Mouse (Mus musculus) cerebellum, postnatal 25 days (tissue): Measurements from ENCODE around the gene Hibadh.

Experiments
- DNase-seq, 2 experiments: peaks; one replicate each; pipeline ENCODE4 v3.0.0; 2021; ENCODE audit warnings: mixed read lengths in 2 of 2

The Hibadh gene

GRCm38 (mm10) chr6:52638471-52639185, 1.6 kb downstream of the Hibadh start:
- DNase-seq = no peak

GRCm38 (mm10) chr6:52637337-52637736, 2.9 kb downstream of the Hibadh start:
- no peak for DNase-seq

DNA sequence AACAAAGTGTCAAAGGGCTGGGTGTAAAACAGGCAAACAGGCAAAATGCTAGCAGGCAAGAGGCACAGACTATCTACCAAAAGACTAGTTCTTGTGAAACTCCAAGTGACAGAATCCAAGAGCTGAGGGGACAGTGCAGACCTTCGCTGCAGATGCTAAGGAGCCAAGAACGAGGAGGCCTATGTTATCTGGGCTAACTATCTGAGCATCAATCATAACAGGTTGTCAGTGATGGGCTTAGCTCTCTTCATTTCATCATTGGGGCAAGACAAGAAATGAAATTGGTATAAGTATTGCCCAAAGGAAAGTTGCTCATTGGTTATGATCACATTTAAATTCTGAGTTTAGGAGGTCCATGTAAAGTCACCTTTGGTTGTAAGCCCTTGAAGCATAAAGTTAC, 4.8 kb downstream of the Hibadh start:
- DNase-seq = no peak

DNA sequence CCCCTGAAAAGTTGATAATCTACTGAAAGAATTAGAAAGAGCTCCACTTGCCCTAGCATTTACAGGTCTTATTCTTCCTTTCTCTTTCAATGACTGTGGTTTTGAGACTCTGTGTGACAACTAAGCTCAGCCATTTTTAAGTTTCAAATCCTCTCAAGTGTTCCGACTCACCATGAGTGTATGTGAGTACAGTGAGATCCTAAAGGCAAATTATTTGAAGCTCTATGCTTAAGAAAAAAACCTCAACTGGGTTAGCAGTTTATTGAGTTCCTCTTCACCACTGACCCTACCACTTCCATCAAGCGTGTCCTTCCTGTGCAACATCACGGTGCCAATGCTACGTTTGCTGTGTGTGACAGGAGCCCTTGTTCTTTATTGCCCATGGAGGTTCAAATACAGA, 9.6 kb downstream of the Hibadh start:
- DNase-seq = no peak

- no peak for DNase-seq
Measured at GRCm38 (mm10) chr6:52629180-52629579, 11.0 kb downstream of the Hibadh start.

DNA sequence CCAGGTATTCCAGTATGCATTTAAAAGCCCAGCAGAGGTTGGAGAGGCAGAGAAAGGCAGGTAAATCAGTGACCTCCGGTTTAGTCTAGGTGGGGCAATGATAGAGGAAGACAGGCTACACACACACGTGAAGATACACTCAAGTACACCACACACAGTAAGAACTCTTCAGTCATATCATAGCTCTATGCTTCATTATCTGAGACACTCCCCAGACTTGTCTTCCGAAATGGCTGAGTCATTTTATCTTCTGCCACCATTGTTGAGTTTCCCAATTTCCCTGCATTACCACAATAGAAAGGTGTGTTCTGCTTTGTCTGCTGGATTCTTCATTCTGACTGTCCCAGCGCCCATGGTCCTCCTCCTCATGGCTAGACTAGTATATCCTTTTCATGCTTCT, 13.5 kb downstream of the Hibadh start:
- DNase-seq = no peak

DNA sequence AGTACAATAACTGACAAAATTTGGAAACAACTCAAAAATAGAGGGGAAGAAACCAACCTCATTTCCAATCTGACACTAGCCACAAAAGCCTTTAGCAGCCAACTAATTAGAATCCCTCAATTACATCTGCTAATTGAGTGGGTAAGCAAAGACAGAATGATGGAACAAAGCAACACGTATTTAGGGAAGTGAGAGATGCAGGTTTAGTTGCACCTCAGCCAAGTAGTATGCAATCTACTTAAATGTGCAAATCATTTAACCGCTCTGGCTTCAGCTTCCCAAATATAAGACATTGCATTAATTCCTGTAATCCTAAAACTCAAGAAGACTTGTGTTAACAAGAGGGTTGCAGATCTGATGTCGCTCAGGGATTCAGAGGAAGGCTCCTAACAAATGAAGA, 16.4 kb downstream of the Hibadh start:
- DNase-seq = no peak

DNA sequence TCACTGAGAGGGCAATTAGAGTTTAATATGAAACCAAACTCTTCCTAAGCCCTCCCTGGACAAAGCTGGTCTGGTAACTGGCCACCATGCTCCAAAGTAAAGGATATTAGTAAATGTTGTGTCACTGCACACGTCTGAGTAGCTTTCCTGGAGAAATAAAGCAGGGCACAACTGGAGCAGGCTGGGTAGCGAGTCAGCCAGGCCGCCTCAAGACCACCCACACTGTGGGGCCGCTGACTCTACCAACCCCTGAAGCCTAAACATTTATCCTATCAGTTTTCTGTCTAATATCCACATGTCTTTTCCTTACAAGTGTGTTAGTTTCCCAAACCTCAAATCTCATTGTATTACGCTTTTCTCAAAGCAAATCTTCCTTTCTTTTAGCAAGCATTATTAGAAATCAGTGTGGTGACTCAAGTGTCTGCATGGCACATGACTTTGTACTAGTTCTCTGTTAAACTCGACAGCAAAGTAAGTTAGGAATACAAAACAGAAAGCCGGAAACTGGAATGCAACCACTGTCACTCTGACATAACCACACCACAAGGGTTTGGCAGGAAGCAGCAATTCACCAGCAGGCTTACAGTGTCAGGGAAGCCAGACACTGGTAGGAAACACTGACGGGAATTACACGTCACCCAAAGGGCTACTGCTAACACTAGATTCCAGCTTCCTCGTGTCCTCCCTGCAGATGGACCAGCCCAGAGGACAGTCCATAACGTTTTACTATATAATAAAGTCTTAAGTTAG, 18.3 kb downstream of the Hibadh start:
- DNase-seq = no peak

DNA sequence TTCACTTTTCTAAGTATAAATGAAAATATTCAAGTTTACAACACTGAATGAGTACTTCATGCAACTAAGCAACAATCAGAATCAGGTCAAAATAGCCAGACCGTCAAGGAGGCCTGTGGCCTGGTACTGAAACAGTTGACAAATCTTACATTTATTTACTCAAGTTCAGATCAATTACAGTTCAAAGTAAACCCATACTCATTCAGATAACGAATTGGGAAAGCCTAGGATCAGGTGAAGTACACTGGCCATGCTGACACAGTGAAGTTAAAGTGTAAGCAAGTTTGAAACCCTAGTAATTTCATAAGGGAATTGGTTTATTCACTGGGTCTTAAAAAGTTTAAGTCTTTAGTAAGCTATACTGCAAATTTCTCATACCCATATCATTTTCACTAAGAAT, 20.1 kb downstream of the Hibadh start:
- no peak for DNase-seq

DNA sequence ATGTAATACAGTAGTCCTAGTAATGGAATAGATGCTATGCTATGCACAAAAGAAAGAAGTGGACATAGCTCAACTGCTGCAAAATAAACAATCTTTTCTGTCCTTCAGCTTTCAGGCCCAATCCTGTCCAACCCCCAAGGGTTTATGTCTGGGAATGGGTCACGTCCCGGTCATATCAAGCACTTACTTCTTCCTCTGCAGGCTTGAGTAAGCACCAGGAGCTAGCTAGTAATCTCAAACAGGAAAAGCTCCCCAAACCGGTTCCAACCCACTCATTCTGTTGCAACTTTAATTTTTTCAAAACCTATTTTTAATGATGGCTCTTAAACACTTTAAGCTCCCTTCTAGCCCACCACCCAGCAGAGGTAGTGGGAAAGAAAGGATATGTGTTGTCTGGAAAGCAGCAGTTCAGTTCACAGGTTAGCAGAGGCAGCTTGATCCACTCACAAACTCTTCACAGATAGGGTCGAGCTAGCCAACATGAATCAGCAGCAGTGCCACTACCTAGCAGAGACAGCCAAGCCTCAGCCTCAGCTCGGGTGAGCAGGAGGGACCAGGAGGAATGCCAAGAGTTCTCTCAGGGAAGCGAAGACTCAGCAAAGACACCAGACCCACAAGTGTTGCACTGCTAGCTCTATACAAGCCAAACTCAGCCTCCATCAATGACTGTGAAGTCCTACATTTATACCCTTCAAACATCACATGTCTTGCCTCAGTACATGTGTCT, 30.4 kb downstream of the Hibadh start:
- DNase-seq = no peak

DNA sequence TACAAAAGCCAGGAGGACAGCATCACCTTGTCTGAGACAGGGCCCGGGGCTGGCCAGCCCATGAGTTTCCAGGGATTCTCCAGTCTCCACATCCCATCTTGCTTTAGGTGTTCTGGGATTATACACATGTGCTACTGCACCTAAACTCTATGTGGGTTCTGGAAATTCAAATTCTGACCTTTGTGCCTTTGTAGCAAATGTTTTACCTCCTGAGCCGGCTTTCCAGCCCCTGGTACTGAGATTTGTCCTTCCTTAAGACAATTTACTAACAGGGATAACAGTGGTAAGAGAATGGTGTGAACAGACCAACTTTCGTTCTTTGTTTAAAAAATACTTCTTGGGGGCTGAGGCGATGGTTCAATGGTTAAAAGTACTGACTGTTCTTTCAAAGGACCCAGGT, 32.1 kb downstream of the Hibadh start:
- DNase-seq = no peak

- no peak for DNase-seq
Measured at GRCm38 (mm10) chr6:52606746-52607347, 33.3 kb downstream of the Hibadh start.

- DNase-seq = no peak
Measured at GRCm38 (mm10) chr6:52601706-52602642, 38.2 kb downstream of the Hibadh start.

GRCm38 (mm10) chr6:52601117-52601516, 39.1 kb downstream of the Hibadh start:
- DNase-seq = peak in 1 of 2 experiments; percentile 40

- DNase-seq = no peak
Measured at GRCm38 (mm10) chr6:52594752-52595151, 45.4 kb downstream of the Hibadh start.

- DNase-seq = no peak
Measured at GRCm38 (mm10) chr6:52586564-52586963, 53.6 kb downstream of the Hibadh start.

GRCm38 (mm10) chr6:52584383-52584782, 55.8 kb downstream of the Hibadh start:
- DNase-seq = peak; percentile 8 to 18

GRCm38 (mm10) chr6:52581081-52581480, 59.1 kb downstream of the Hibadh start:
- DNase-seq = no peak

GRCm38 (mm10) chr6:52578322-52578721, 61.9 kb downstream of the Hibadh start:
- no peak for DNase-seq

GRCm38 (mm10) chr6:52577270-52577669, 62.9 kb downstream of the Hibadh start:
- DNase-seq = peak in 1 of 2 experiments; percentile 15

- no peak for DNase-seq
Measured at GRCm38 (mm10) chr6:52568706-52569105, 71.5 kb downstream of the Hibadh start.
